1 mouse cellular context compared by ENCODE assay signal in genomic region chr15:82196300-82196699, GRCm38 (mm10).
TF ChIP-seq lines count a peak whose summit lies in the region.

No protein-coding gene starts in this region.

TF ChIP-seq in myocyte, 11 proteins besides CTCF, POLR2A, EP300 and RAD21 (continued from another document):
- no peak for TF ChIP-seq POLR2AphosphoS2 (IDR thresholded peaks at IDR 0.05; ENCODE audit: insufficient read length, low read depth)
- TF ChIP-seq TCF3 (IDR thresholded peaks at IDR 0.05; ENCODE audit: insufficient read length, low read depth), result no peak
- TF ChIP-seq CEBPB (IDR thresholded peaks at IDR 0.05; ENCODE audit: insufficient read depth, poor library complexity, severe bottlenecking), result no peak
- no peak for TF ChIP-seq REST (IDR thresholded peaks at IDR 0.05; ENCODE audit: insufficient read depth, insufficient read length)
- no peak for TF ChIP-seq TCF12 (IDR thresholded peaks at IDR 0.05; ENCODE audit: insufficient read depth, poor library complexity, severe bottlenecking)
- no peak for TF ChIP-seq E2F4 (IDR thresholded peaks at IDR 0.05; ENCODE audit: insufficient read depth)
TF ChIP-seq in myocyte: peak in this region for 0.
